Mouse (Mus musculus): ENCODE measurements at regions not wholly inside any gene's neighbourhood (a gene's known extent, or its start where the extent isn't known, plus 50 kb on each side); places are given as distances from the start of the nearest gene placed in this dataset.
A peak's percentile ranks its signal among the peaks of the same experiment; 100 is the strongest.

DNA sequence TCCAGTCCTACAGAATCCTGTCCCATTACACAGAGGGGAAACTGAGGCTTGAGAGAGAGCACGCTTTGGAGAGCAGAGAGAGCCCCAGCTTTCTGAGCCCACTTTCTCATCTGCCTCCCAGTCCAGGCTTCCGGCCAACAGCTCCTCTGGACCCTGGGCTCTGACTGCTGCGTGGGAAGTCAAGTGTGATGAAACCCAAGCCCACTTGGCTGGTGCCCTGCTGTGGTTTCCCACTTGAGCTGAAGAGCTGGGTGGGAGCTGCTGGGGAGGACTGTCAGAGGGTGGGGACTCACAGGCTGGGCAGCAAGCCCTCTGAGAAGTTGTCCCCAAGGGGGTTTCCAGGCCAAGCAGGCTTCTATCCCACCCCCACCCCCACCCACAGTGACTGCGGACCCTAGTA, 139.9 kb upstream of the Haao start:
- H3K27me3 ChIP-seq (ENCODE audit: control insufficient read depth, insufficient read depth, low read length, poor library complexity, severe bottlenecking) = no peaks in the 10 kb centered on the region
- DNase-seq (ENCODE audit: low read depth, low spot score) = no peak
- H3K36me3 ChIP-seq (ENCODE audit: control insufficient read depth, insufficient read depth, low read length, poor library complexity, severe bottlenecking) = no peaks in the 10 kb centered on the region

DNA sequence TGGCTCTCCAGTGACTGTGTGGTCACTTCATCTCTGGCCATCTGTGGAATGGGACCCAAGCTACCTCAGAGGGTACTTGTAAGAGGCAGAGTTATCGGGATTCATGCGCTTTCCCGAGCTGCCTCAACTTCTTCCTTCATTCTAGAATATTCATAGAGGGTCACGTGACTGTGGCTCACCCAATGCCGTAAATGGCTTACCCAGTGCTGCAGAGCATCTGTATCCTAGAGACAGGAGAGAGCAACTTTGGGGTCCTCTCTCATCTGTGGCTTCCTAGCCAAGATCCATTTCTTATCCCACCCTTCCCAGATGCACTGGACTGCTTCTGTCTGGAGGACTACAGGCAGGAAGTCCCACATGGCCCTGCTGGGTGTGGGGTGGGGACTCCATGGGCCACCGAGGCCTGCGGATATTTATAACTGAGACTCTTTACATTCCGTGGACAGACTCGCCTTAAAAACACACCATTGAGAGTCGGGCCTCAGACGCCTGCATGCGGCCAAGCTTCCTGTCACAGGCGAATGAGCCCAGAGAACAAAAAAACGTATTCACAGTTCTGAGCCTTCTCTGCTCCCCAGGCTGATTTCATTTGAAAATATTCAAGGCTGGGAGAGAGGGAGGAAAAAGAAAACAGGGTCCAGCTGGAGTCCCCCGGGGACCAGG, 138.3 kb upstream of the Haao start:
- peak; percentile 56 for DNase-seq (ENCODE audit: low read depth, low spot score)
- H3K27me3 ChIP-seq (ENCODE audit: control insufficient read depth, insufficient read depth, low read length, poor library complexity, severe bottlenecking) = no peaks in the 10 kb centered on the region
- H3K36me3 ChIP-seq (ENCODE audit: control insufficient read depth, insufficient read depth, low read length, poor library complexity, severe bottlenecking) = no peaks in the 10 kb centered on the region

DNA sequence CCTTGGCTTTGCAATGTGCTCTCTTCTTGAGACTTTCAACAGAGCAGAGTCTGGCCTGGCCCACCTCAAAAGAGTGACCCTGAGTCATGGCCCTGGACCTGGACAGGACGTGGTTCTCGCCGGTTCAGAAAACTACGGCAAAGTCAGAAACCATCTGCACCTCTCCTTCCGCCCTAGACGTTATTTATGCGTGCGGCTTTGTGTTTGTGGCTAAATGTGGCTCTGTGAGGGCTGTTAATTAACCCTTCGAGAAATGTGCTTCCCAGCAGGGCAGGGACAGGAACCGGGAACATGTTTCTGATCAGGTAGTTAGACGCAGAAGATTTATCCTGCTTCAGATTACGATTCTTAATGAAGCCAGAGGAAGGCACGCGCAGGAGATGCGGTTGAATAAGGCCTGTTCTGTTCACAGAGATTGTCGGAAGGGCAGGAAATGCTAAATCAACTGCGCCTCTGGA, 137.6 kb upstream of the Haao start:
- DNase-seq (ENCODE audit: low read depth, low spot score) = peak; percentile 51
- no peaks in the 10 kb centered on the region for H3K27me3 ChIP-seq (ENCODE audit: control insufficient read depth, insufficient read depth, low read length, poor library complexity, severe bottlenecking)

DNA sequence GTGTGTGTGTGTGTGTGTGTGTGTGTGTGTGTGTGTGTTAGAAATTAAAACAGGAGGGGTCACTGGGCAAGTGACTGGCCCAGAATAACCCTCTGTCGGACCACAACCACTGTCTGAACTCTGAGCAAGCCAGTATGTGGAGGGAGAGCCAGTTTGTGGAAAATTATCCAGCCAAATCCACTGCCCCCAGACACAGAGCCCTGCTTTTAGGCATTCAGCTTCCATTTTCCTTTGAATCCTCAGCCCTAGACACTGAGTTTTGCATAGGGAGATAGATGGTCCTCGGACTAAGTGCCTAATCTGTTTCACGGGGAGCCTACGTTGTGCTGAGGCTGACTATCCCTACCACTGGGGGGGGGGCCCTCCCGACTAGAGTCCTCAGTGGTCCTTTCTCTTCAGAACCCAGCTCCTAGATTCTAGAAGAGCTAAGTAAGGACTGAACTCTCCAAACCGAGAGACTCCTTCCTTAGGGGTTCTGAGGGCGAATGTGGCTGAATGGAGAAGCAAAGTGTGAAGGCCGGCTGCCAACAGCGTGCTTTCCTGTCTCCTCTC, 136.2 kb upstream of the Haao start:
- DNase-seq (ENCODE audit: low read depth, low spot score) = no peak
- no peaks in the 10 kb centered on the region for H3K36me3 ChIP-seq (ENCODE audit: control insufficient read depth, insufficient read depth, low read length, poor library complexity, severe bottlenecking)
- H3K27me3 ChIP-seq (ENCODE audit: control insufficient read depth, insufficient read depth, low read length, poor library complexity, severe bottlenecking) = no peaks in the 10 kb centered on the region

More for the DNA sequence above, 137.6 kb upstream of the Haao start:
- H3K36me3 ChIP-seq (ENCODE audit: control insufficient read depth, insufficient read depth, low read length, poor library complexity, severe bottlenecking) = no peaks in the 10 kb centered on the region

GRCm38 (mm10) chr17:83983070-83983836, 135.5 kb upstream of the Haao start:
- no peak for DNase-seq (ENCODE audit: low read depth, low spot score)
- no peaks in the 10 kb centered on the region for H3K27me3 ChIP-seq (ENCODE audit: control insufficient read depth, insufficient read depth, low read length, poor library complexity, severe bottlenecking)
- H3K36me3 ChIP-seq (ENCODE audit: control insufficient read depth, insufficient read depth, low read length, poor library complexity, severe bottlenecking) = no peaks in the 10 kb centered on the region

DNA sequence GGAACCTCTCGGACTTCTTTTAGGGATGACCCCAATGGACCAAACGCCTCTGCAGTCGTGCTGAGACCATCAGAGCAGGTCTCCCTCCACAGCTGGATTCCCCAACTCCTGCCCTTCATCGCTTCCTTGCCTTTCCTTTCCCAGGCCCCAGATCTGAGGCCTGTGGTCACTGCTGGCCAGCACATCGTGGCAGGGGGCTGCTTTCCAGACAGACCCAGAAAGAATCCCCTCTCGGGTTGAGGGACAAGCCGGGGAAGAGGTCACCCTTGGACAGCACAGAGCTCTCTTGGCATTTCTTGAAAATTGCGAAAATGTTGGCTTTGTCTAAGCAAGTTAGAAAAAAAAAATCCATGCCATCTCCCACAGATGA, 134.9 kb upstream of the Haao start:
- Histone ChIP-seq H3K27me3 (ENCODE audit: control insufficient read depth, insufficient read depth, low read length, poor library complexity, severe bottlenecking) (no peaks in the 10 kb centered on the region), H3K36me3 (ENCODE audit: control insufficient read depth, insufficient read depth, low read length, poor library complexity, severe bottlenecking) (no peaks in the 10 kb centered on the region)
- DNase-seq (ENCODE audit: low read depth, low spot score) = no peak

DNA sequence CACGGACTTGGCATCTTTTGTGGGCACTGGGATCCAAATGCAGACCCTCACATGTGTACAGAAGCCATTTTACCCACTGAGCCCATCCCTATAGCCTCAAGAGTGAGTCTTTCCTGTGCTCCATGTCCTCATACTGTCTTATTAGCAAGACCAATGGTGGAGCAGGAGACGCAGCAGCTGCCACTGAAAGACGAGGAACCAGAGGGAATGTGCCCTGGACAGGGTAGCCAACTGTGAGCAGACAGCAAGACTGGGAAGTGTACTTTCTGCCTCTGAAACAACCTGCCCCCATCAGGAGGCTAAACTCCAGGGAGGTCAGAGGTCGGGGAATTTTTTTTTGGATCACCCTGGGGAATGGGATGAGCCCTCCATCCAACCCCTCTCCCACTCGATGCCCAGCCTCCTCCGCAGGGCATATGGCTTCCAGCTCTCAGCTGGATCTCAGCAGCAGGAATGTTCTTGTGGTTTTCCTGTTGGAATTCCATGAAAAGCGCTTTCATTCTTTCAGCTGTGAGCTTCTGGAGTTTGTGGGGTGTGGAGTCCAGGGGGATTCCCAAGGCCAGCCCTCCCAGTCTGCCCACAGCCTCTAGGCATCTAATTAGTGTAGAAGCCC, 131.2 kb upstream of the Haao start:
- no peak for DNase-seq (ENCODE audit: low read depth, low spot score)

DNA sequence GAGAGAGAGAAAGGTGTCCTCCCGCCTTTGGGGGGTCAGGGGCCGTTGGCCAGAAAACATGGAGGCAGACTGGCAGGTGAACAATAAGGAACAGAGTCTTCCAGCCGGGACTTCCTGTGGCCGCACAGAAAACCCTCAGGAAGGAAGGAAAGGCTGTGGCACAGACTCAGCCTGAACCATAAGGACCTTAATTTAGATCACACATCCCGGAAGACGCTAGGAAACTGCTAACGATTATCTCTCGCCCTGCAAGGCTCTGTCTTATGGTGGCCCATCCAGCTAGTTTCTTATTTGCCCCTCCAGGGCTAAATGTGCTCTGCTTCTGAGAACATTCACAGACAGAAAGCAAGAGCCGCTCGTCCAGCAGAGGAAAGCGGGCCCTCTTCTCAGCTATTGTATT, 130.0 kb upstream of the Haao start:
- no peak for DNase-seq (ENCODE audit: low read depth, low spot score)
- H3K36me3 ChIP-seq (ENCODE audit: control insufficient read depth, insufficient read depth, low read length, poor library complexity, severe bottlenecking) = no peaks in the 10 kb centered on the region
- no peaks in the 10 kb centered on the region for H3K27me3 ChIP-seq (ENCODE audit: control insufficient read depth, insufficient read depth, low read length, poor library complexity, severe bottlenecking)

More for the DNA sequence above, 131.2 kb upstream of the Haao start:
- no peaks in the 10 kb centered on the region for H3K27me3 ChIP-seq (ENCODE audit: control insufficient read depth, insufficient read depth, low read length, poor library complexity, severe bottlenecking)
- H3K36me3 ChIP-seq (ENCODE audit: control insufficient read depth, insufficient read depth, low read length, poor library complexity, severe bottlenecking) = no peaks in the 10 kb centered on the region

- Histone ChIP-seq H3K27me3 (ENCODE audit: control insufficient read depth, insufficient read depth, low read length, poor library complexity, severe bottlenecking) (no peaks in the 10 kb centered on the region), H3K36me3 (ENCODE audit: control insufficient read depth, insufficient read depth, low read length, poor library complexity, severe bottlenecking) (no peaks in the 10 kb centered on the region)
- peak; percentile 31 for DNase-seq (ENCODE audit: low read depth, low spot score)
These were observed 128.1 kb upstream of the Haao start for GRCm38 (mm10) chr17:83975813-83976212.

DNA sequence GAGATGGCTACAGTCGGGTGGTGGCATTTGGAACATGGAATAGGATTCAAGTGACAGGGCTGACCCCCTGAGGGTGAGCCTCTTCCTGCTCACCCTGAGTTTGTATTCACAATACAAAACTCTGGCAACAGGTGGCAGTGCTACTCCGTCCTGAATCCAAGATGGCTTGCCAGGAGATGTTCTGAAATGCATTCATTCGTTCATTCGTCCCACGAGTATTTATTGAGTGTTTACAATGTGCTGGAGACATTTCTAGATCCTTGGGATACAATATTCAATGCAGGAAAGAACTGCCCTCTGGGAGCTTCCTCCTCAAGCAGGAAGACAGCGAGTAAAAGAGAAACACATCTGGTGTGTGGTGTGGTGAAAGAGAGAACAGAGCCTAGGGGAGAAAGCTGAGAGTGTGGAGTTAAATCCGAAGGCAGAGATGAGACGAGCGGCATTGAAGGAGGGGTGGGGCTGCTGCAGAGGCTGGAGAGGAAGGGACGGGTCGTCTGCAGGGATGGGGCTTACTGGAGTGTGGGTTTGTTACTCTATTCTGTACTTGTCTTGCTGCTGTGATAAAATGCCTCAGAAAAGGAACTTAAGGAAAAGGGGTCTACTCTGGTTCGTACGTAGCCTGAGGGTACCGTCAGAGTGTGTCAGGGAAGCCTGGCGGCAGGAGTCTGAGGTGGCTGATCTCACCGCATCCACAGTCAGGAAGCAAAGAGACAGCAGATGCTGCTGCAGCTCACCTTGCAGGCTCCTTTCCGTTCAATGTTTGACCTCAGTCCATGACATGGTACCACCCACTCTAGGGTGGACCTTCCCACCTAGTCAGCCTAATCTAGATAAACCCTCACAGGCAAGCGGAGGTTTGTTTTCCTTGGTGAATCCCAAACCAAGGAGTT, 125.9 kb upstream of the Haao start:
- H3K36me3 ChIP-seq (ENCODE audit: control insufficient read depth, insufficient read depth, low read length, poor library complexity, severe bottlenecking) = no peaks in the 10 kb centered on the region
- H3K27me3 ChIP-seq (ENCODE audit: control insufficient read depth, insufficient read depth, low read length, poor library complexity, severe bottlenecking) = no peaks in the 10 kb centered on the region

DNA sequence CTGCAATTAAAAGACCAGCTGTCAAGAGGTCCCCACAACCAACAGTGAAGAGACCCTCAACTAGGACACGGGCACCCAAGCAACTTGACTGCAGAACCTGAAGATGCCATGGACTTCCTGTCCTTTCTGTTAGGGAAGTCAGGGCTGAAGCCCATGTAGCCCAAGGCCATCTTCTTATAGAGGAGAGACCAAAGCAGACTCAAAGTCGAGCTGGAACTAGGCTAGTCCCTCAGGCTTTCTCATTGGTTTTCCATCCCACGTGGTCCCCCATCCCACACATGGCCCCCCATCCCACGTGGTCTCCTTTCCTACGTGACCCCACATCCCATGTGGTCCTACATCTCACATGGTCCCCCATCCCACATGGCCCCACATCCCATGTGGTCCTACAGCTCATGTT, 125.1 kb upstream of the Haao start:
- no peaks in the 10 kb centered on the region for H3K36me3 ChIP-seq (ENCODE audit: control insufficient read depth, insufficient read depth, low read length, poor library complexity, severe bottlenecking)
- no peaks in the 10 kb centered on the region for H3K27me3 ChIP-seq (ENCODE audit: control insufficient read depth, insufficient read depth, low read length, poor library complexity, severe bottlenecking)
- no peak for DNase-seq (ENCODE audit: low read depth, low spot score)

More for the DNA sequence above, 125.9 kb upstream of the Haao start:
- DNase-seq (ENCODE audit: low read depth, low spot score) = peak; percentile 75

- Histone ChIP-seq H3K36me3 (ENCODE audit: control insufficient read depth, insufficient read depth, low read length, poor library complexity, severe bottlenecking) (no peaks in the 10 kb centered on the region), H3K27me3 (ENCODE audit: control insufficient read depth, insufficient read depth, low read length, poor library complexity, severe bottlenecking) (no peaks in the 10 kb centered on the region)
- DNase-seq (ENCODE audit: low read depth, low spot score) = no peak
These were observed 124.7 kb upstream of the Haao start for GRCm38 (mm10) chr17:83972470-83972869.

DNA sequence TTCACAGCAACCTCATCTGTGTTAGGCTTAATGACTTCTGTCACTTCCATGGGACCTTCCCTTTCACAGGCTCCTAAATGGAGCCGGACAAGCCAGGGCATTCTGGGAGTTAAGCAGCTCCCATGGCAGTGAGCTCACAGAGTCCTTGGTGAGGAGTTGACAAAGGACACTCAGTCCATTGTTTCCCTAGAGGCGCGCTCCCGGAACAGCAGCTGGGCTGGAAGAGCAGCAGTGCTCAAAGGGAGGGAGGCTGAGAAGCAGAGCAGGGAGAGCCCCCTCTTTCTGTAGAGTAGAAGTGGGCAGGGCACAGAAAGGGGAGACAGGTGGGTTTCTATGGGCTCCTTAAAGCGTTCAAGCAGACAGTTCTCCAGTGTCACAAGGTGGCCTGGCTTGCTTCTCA, 124.3 kb upstream of the Haao start:
- H3K36me3 ChIP-seq (ENCODE audit: control insufficient read depth, insufficient read depth, low read length, poor library complexity, severe bottlenecking) = no peaks in the 10 kb centered on the region
- no peaks in the 10 kb centered on the region for H3K27me3 ChIP-seq (ENCODE audit: control insufficient read depth, insufficient read depth, low read length, poor library complexity, severe bottlenecking)
- DNase-seq (ENCODE audit: low read depth, low spot score) = no peak

DNA sequence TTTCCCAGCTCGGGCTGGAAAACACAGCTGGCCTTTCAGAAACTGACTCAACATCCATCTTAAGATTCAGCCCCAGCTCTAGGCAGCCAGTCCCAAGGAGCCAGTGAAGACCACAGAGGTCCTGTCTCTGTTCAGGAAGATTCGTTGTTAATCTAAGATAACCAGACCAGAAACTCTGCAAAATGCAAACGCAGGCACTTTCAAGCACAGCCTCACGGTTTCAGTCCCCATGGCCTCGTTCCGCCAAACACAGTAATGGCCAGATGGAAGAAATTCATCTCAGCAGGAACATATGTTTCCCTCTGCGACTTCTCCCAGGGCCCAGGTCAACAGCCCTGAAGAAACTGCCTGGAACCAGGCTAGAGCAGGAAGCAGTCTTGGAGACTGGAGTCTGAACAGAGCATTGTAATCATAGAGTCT, 121.7 kb upstream of the Haao start:
- DNase-seq (ENCODE audit: low read depth, low spot score) = no peak
- Histone ChIP-seq H3K36me3 (ENCODE audit: control insufficient read depth, insufficient read depth, low read length, poor library complexity, severe bottlenecking) (no peaks in the 10 kb centered on the region), H3K27me3 (ENCODE audit: control insufficient read depth, insufficient read depth, low read length, poor library complexity, severe bottlenecking) (no peaks in the 10 kb centered on the region)

Measured in splenic B cell, adult 2 months (primary cell).